Mouse (Mus musculus) right cerebral cortex, postnatal 25 days (tissue): ENCODE measurements around the gene 4921504E06Rik.

Experiments used
- DNase-seq: peaks from one replicate; pipeline ENCODE4 v3.0.0; 2022

The 4921504E06Rik gene

DNA sequence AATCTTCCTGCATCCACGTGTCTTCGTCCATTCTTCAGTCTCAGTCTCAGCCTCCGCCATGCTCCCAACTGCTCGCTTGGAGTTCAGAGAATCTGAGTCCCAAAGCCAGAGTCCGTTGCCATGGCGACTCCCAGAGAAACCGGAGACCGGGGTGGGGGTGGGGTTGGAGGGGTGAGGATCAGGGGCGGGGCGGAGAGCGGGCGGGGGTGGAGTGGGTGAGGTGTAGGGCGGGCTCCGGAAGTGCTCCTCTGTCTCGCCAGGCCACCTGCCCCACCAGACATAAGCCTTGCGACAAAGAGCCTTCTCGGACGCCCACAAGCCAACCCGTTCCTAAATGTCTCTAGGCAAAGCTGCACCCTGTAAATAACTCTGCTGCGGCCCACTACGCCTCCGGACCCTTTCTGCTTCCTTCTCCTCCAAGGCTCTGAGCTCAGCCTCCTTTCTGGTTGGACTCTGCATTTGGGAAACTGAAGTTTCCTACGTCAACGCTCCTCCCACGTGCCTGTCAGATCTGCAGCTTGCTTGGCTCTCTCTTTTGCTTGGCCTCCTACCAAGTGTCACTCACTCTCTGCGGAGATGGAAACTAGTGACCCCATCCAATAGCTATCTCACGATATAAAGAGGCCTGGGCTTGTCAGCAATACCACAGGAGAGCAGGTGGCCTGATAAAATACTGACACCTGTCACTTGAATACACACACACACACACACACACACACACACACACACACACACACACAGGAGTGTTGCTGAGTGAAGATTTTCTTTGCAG, at the start of gene 4921504E06Rik:
Gene 4921504E06Rik, minus strand, starts transcription at position 94 of the 772 bp plus-strand sequence.
- peak; percentile 86 for DNase-seq

GRCm38 (mm10) chr2:19601386-19601925, 47.7 kb upstream of the 4921504E06Rik start:
- DNase-seq = no peak

- no peak for DNase-seq
Observed at GRCm38 (mm10) chr2:19600860-19601259, 47.1 kb upstream of the 4921504E06Rik start.

DNA sequence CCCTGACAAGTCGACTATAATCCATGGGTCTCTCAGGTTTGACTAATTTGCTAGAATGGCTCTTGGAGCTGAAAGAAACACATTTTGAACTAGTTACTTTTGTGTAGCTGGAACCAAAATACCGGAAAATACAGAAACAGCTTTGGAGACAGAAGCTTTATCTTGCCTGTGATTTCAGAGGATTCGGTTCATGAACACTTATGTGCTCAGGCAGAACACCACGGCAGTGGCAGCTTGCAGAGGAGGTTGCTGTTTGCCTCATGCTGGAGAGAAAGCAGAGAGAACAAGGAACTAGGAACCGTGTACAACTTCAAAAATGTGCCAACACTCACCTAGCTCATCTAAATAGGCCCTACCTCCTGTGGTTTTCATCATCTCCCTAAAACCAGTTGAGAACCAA, 46.1 kb upstream of the 4921504E06Rik start:
- DNase-seq = peak; percentile 10

- DNase-seq = no peak
Observed at GRCm38 (mm10) chr2:19596988-19597387, 43.3 kb upstream of the 4921504E06Rik start.

DNA sequence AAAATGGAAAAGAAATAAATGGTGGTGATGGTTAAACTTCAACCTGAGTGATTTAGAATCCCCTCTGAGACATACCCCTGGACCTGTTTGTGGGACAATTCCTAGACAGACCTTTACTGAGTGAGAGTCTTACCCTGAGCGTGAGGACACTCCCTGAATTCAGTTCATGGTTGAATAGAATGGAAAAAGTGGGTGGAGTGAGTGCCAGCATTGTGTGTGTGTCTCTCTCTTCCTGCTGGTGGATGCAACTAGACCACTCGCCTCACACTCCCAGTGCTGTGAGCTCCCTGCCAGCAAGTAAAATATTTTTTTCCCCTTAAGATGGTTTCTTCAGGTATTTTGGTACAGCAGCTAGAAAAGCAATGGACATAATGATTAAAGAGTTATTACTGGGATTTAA, 42.7 kb upstream of the 4921504E06Rik start:
- DNase-seq = no peak

DNA sequence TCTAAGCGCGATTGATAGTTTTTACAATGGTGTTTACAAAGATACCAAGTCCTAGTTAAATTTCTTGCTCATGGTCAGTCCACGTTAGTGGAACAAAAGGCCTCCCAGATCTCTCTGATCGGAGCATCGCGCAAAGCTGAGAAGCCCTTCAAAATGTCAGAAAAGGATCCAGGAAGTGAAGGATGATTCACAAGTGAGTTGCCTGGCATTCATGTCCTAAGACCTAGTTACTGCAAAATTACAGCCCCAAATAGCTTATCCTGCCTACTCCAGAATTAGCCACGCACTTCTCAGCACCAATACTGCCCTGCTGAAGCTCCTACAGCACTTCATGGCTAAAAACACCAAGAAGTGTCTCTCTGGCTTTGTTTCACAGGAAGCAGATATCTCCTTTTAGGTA, 41.1 kb upstream of the 4921504E06Rik start:
- no peak for DNase-seq

DNA sequence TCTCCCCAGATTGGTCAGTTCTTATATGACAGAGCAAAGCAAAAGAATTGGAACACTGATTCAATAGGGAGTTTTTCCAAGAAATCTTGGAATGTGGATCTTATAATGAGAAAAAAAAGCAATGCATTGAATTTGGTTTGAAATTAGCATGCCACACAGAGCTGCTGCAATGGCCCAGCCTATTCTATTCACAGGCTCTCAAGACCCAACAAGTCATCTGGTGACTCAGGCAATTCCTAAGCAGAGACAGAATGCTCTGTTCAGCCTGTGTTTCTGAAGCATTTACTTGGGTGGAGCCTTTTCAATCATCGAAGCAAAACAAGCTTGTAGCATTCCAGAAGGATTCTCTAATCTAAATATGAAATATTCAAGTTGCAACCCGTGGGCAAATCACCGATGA, 26.1 kb upstream of the 4921504E06Rik start:
- no peak for DNase-seq

DNA sequence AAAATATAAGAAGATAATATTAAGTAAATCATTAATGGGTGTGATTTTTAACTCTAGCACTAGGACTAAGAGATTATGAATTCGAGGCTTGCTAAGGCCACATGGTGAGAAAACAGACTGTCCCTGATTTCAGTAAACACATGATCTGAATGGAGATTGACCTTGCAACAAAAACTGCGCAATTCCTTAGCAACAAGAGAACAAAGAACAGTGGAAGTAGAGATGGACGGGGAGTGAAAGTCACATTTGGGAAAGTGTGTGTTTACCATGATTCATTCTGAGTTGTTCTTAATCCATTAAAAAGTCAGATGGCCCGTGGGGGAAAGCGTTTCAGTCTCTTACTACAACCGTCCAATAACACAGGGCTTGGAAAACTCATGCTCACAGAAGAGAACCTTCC, 25.5 kb upstream of the 4921504E06Rik start:
- DNase-seq = no peak

- no peak for DNase-seq
Observed at GRCm38 (mm10) chr2:19562114-19562829, 8.6 kb upstream of the 4921504E06Rik start.

- no peak for DNase-seq
Observed at GRCm38 (mm10) chr2:19560654-19561053, 6.9 kb upstream of the 4921504E06Rik start.

- DNase-seq = no peak
Observed at GRCm38 (mm10) chr2:19560071-19560470, 6.4 kb upstream of the 4921504E06Rik start.

DNA sequence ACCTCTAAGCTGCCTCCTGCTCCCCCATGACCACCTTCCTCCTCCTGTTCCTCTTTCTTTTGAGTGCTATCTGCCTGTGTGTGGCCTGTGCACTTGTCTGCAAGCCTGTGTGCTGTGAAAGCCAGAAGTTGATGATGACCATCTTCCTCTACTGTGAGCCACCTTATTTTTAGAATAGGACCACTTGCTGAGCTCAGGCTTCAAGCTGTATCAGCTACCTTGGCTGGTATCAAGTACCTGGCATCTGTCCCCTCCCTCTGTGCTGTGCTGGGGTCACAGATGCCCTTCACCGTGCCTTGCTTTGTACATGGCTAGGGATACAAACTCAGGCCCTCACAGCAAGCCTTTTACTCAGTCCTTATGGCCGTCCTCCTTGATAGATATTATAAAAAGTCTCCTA, 2.3 kb downstream of the 4921504E06Rik start:
- no peak for DNase-seq

GRCm38 (mm10) chr2:19540906-19541305, 12.8 kb downstream of the 4921504E06Rik start:
- DNase-seq = no peak

DNA sequence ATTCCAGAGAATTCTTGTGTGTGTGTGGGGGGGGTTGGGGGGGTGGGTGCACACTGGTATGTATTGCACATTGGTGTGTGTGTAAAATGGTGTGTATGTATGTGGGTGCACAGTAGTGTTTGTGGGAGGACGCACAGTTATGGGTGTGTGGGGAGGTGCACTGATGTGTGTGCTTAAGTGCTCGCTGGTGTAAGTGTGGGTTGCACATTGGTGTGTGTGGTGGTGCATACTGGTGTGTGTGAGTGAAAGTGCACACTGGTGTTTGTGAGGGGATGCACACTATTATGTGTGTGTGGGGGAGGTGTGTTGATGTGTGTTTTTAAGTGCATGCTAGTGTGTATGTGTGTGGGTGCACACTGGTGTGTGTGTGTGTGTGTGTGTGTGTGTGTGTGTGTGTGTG, 24.3 kb downstream of the 4921504E06Rik start:
- DNase-seq = no peak

DNA sequence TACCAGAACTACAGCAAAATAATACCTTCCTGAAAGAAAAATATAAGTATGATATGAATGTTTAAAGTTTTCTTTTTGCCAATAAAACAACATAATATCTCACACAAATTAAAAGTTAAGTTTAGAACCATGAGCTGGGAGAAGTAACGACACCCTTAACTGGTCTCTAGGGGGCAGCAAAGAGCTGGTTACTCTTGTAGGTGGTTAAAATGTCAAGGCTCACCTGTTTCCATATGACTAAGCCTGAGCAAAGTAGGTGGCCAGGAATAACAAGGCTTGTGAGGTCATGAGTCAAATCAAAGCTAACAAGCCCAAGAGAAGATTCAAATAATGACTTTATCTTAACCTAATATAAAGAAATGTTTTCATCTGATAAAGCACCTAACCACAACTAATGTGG, 24.9 kb downstream of the 4921504E06Rik start:
- DNase-seq = peak; percentile 14

DNA sequence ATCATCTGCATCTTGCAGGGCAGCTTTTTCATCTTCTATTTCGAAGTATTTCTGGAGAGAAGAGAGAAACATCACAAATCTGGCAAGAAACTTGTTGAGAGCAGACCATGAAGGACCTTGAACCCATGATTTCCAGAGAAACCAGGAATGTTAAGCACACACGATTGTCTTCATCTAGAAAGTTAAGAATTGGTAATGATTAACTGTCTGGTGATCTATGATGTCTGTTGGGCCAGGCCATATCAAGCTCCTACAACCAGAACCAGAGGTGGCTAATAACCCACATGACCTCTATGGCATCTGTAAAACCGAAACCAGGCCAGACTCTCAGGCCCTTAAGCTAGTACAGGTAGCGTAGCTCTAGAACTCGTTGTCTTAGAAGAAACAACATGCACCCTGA, 29.6 kb downstream of the 4921504E06Rik start:
- no peak for DNase-seq

DNA sequence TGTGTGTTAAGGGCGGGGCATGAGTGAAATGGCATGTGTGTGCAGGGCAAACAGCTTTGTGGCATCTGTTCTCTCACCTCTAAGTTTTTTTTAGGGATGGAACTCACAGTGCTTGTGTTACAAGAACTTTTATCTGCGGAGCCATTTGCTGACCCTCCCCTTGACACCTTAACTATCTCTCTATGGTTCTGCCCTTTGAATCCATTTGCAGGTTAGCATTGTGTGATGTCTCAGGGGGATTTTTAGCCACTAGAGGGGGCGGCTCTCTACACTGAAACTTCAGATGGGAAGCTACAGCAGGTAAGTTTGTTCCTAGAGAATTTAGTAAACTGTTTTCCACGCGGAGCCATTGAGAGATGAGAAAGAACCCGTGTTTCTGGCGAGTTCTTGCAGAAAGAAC, 32.1 kb downstream of the 4921504E06Rik start:
- peak; percentile 25 for DNase-seq

DNA sequence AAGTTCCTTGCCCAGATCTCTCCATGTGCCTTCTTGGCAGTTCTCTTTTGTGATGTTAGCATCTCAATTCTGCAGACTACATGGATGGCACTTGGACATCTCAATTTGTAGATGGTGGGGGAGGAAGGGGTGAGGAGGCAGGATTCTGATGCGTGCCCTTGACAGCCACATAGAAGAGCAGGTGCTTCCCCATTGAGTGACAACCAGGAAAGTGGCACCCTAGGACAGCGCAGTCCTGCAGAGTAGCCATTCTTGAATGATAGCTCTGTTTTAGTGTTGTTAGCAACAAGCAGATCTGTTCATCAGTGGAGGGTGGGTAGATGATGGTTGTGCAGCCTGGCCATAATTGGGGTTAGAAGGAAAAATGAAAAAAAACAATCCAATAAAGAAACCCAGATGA, 33.1 kb downstream of the 4921504E06Rik start:
- no peak for DNase-seq

- DNase-seq = peak; percentile 43
Observed at GRCm38 (mm10) chr2:19519768-19520167, 33.9 kb downstream of the 4921504E06Rik start.

DNA sequence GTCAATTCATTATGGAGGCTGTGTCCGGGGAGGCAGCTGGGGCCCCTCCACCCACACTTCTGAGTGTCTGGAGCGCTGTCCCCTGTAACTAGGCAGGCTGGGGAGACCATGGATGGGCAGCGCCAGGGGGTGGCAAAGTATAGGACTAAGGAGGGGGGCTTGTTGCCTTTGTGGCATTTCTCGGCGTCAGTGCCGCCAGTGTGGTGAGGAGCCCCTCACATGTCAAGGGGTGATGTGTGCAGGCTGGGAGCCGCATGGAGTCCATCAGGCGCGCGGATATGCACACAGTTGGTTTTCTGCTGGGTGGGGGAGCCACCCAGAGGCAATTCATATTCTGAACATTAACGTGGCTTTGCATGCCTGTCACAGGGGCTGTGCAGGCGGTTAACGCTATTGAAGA, 35.8 kb downstream of the 4921504E06Rik start:
- no peak for DNase-seq

GRCm38 (mm10) chr2:19512381-19512780, 41.3 kb downstream of the 4921504E06Rik start:
- DNase-seq = no peak

DNA sequence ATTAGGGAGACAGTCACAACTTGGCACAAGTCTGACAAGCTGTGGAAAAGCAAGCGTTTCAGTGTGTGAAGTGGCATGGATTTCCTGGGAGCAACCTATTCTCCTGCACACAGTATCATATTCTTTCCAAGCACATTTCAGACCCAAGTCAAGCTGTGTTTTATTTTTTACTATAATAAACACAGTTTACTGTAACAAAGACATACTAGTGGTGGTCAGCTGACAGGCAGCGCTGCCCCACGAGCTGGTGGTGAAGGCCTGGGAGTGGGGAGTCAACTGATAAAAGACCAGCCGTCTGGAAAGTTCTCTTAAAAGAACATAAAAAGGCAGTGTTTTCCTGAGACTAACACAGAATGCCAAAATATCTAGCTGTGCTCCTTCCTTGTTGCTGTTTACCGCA, 42.7 kb downstream of the 4921504E06Rik start:
- no peak for DNase-seq

GRCm38 (mm10) chr2:19505744-19506143, 48.0 kb downstream of the 4921504E06Rik start:
- no peak for DNase-seq
